Comparison of ENCODE assay signal across 37 mouse cellular contexts in the genomic region with DNA sequence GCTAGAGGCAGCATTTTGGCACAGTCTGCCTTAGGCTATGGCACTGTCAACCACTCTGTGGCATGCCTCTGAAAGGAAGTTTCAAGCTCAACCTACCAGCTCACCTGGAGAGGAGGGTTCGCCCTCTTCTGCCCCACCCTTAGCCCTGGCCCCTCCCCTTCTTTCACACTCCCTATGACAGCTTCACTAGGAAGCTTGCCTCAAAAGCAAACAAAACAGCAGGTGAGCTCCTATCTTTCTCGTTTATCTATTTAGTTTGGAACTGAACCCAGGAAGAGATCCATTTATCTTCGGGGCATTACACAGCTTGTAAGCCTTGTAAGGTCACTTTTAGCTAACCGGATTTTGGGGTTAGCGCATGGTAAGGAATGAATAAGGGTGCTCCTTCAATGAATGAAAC. TPM values are rescaled to one million over a fixed set of nuclear protein-coding genes. Genes with fewer than 3 reads are reported as not detected.
A peak's percentile ranks its signal among the peaks of the same experiment; 100 is the strongest.
DNase-seq lines count a peak whose midpoint lies in the region; ATAC-seq and TF ChIP-seq lines count a peak whose summit lies in the region.
"Had no signal": no experiment of that assay in that cellular context is flagged by ENCODE, and none has a peak within 500 bp of the region (broad histone marks: within the 10 kb centered on the region; RNA-seq: fewer than 3 reads in every experiment).

No protein-coding gene starts in this region.

- no peak overlapping the region for H3K27ac ChIP-seq in liver, postnatal 0 days (ENCODE audit: low read depth)
- no peak overlapping the region for H3K27ac ChIP-seq in liver, embryonic 12.5 days
- no peak overlapping the region for H3K27ac ChIP-seq in intestine, embryonic 15.5 days
- no peak overlapping the region for H3K27ac ChIP-seq in stomach, embryonic 14.5 days (ENCODE audit: low read length)
- H3K27ac ChIP-seq in midbrain, embryonic 14.5 days (replicated peaks; ENCODE audit: low read depth, low read length) = no peak overlapping the region
- H3K27ac ChIP-seq: forebrain, embryonic 10.5 days; forebrain, embryonic 15.5 days; hindbrain, embryonic 12.5 days; kidney, postnatal 0 days; limb, embryonic 12.5 days; liver, embryonic 13.5 days; midbrain, embryonic 10.5 days had no signal

- H3K4me1 ChIP-seq in liver, postnatal 0 days (ENCODE audit: insufficient read depth) = no peaks in the 10 kb centered on the region
- H3K4me1 ChIP-seq in liver, embryonic 12.5 days = no peaks in the 10 kb centered on the region
- H3K4me1 ChIP-seq in intestine, embryonic 15.5 days (replicated peaks) = peaks cover 9% of the 10 kb centered on the region
- H3K4me1 ChIP-seq in stomach, embryonic 14.5 days (ENCODE audit: control insufficient read depth, insufficient read depth, low read length) = peaks cover 31% of the 10 kb centered on the region
- no peaks in the 10 kb centered on the region for H3K4me1 ChIP-seq in midbrain, embryonic 14.5 days (ENCODE audit: control insufficient read depth, insufficient read depth, low read length)
- H3K4me1 ChIP-seq: forebrain, embryonic 10.5 days; liver, embryonic 13.5 days; midbrain, embryonic 10.5 days had no signal

- H3K9me3 ChIP-seq in liver, postnatal 0 days (ENCODE audit: low read length) = no peaks in the 10 kb centered on the region
- no peaks in the 10 kb centered on the region for H3K9me3 ChIP-seq in liver, embryonic 12.5 days (replicated peaks)
- H3K9me3 ChIP-seq in intestine, embryonic 15.5 days = no peaks in the 10 kb centered on the region
- H3K9me3 ChIP-seq in stomach, embryonic 14.5 days (ENCODE audit: control insufficient read depth, low read depth, low read length) = no peaks in the 10 kb centered on the region
- no peaks in the 10 kb centered on the region for H3K9me3 ChIP-seq in midbrain, embryonic 14.5 days (ENCODE audit: control insufficient read depth, low read length)
- H3K9me3 ChIP-seq: forebrain, embryonic 10.5 days; forebrain, embryonic 15.5 days; hindbrain, embryonic 12.5 days; limb, embryonic 12.5 days; liver, embryonic 13.5 days; midbrain, embryonic 10.5 days had no signal

- WGBS in liver, postnatal 0 days (ENCODE audit: insufficient replicate concordance) = 62% methylated on average over 5 of the region's 5 CpGs
- 73% methylated on average over 5 of the region's 5 CpGs for WGBS in liver, embryonic 12.5 days (ENCODE audit: insufficient replicate concordance)
- 58% methylated on average over 5 of the region's 5 CpGs for WGBS in intestine, embryonic 15.5 days
- 48% methylated on average over 5 of the region's 5 CpGs for WGBS in stomach, embryonic 14.5 days
- whole genome bisulfite sequencing in midbrain, embryonic 14.5 days = 86% methylated on average over 5 of the region's 5 CpGs

- ATAC-seq in liver, postnatal 0 days = peak; percentile 48; the same call in 1 of the 2 replicates
- ATAC-seq in liver, embryonic 12.5 days = no peak
- ATAC-seq in intestine, embryonic 15.5 days = peak; percentile 90
- peak; percentile 73 for ATAC-seq in stomach, embryonic 14.5 days (ENCODE audit: insufficient number of reproducible peaks, insufficient read depth, low FRiP score, low read depth)
- no peak for ATAC-seq in midbrain, embryonic 14.5 days (ENCODE audit: low FRiP score, low TSS enrichment)
- ATAC-seq: forebrain, embryonic 15.5 days; midbrain, embryonic 16.5 days; Patski had no signal

- no peak overlapping the region for H3K9ac ChIP-seq in liver, postnatal 0 days (replicated peaks)
- H3K9ac ChIP-seq in liver, embryonic 12.5 days = no peak overlapping the region
- H3K9ac ChIP-seq in intestine, embryonic 15.5 days = no peak overlapping the region
- no peak overlapping the region for H3K9ac ChIP-seq in stomach, embryonic 14.5 days (replicated peaks; ENCODE audit: low read depth, low read length)
- no peak overlapping the region for H3K9ac ChIP-seq in midbrain, embryonic 14.5 days (replicated peaks; ENCODE audit: low read length)
- H3K9ac ChIP-seq: forebrain, embryonic 15.5 days; hindbrain, embryonic 12.5 days; limb, embryonic 12.5 days; liver, embryonic 13.5 days had no signal

- no peak for TF ChIP-seq EP300 in liver, postnatal 0 days (IDR thresholded peaks at IDR 0.05; ENCODE audit: low read depth)

- no peak for DNase-seq in liver, postnatal 0 days
- peak; percentile 81 for DNase-seq in fat pad, adult 2 months (ENCODE audit: extremely low read depth, low read depth, low spot score)
- no peak for DNase-seq in retina, postnatal 1 day
- DNase-seq in adrenal gland, adult 8-10 months = no peak
- no peak for DNase-seq in midbrain, embryonic 14.5 days
- DNase-seq: adrenal gland, postnatal 36 days; cerebellum, adult 18-20 months; cerebellum, postnatal 14 days; gastrocnemius, postnatal 25 days; heart, adult 18-20 months; heart, postnatal 36 days; kidney, adult 2 months; kidney, postnatal 4 days; liver, embryonic 13.5 days; lung, adult 2 months; right cerebral cortex, postnatal 4 days; thymus, adult 18-20 months; thymus, postnatal 25 days had no signal

- H3K4me3 ChIP-seq in liver, postnatal 0 days (ENCODE audit: low read depth, low read length) = no peak overlapping the region
- H3K4me3 ChIP-seq in liver, embryonic 12.5 days = no peak overlapping the region
- H3K4me3 ChIP-seq in intestine, embryonic 15.5 days (replicated peaks) = no peak overlapping the region
- no peak overlapping the region for H3K4me3 ChIP-seq in stomach, embryonic 14.5 days (ENCODE audit: low read depth, low read length)
- H3K4me3 ChIP-seq in midbrain, embryonic 14.5 days (replicated peaks; ENCODE audit: low read depth, low read length) = no peak overlapping the region
- H3K4me3 ChIP-seq: forebrain, embryonic 10.5 days; forebrain, embryonic 15.5 days; hindbrain, embryonic 12.5 days; limb, embryonic 12.5 days; liver, embryonic 13.5 days; midbrain, embryonic 10.5 days had no signal

- H3K36me3 ChIP-seq in liver, postnatal 0 days (replicated peaks; ENCODE audit: insufficient read depth, low read length) = peaks cover 10% of the 10 kb centered on the region; the same call in 1 of the 2 replicates
- H3K36me3 ChIP-seq in liver, embryonic 12.5 days = peaks cover 29% of the 10 kb centered on the region
- H3K36me3 ChIP-seq in intestine, embryonic 15.5 days = 0 out of 2 replicates have a peak, but pooled peaks cover 4% of the 10 kb centered on the region
- no peaks in the 10 kb centered on the region; the same call in 1 of the 2 replicates for H3K36me3 ChIP-seq in stomach, embryonic 14.5 days (ENCODE audit: control insufficient read depth, insufficient read depth, low read length)
- H3K36me3 ChIP-seq in midbrain, embryonic 14.5 days (ENCODE audit: control insufficient read depth, insufficient read depth, low read length) = peaks cover 10% of the 10 kb centered on the region; the same call in 1 of the 2 replicates
- H3K36me3 ChIP-seq: forebrain, embryonic 15.5 days had no signal

- no peak for TF ChIP-seq CTCF in liver, postnatal 0 days (IDR thresholded peaks at IDR 0.05; ENCODE audit: low read depth)

- H3K27me3 ChIP-seq in liver, postnatal 0 days (ENCODE audit: insufficient read depth, low read length) = no peaks in the 10 kb centered on the region
- no peaks in the 10 kb centered on the region for H3K27me3 ChIP-seq in liver, embryonic 12.5 days (replicated peaks)
- no peaks in the 10 kb centered on the region for H3K27me3 ChIP-seq in intestine, embryonic 15.5 days (replicated peaks)
- no peaks in the 10 kb centered on the region for H3K27me3 ChIP-seq in stomach, embryonic 14.5 days (ENCODE audit: control insufficient read depth, insufficient read depth, low read length)
- H3K27me3 ChIP-seq in midbrain, embryonic 14.5 days (ENCODE audit: control insufficient read depth, insufficient read depth, low read length) = no peaks in the 10 kb centered on the region
- H3K27me3 ChIP-seq: forebrain, embryonic 15.5 days; hindbrain, embryonic 12.5 days; limb, embryonic 12.5 days; liver, embryonic 13.5 days; Patski had no signal

- H3K4me2 ChIP-seq in liver, postnatal 0 days (ENCODE audit: low read depth, low read length) = no peak overlapping the region
- H3K4me2 ChIP-seq in liver, embryonic 12.5 days = no peak overlapping the region
- no peak overlapping the region for H3K4me2 ChIP-seq in intestine, embryonic 15.5 days (replicated peaks)
- no peak overlapping the region for H3K4me2 ChIP-seq in stomach, embryonic 14.5 days (replicated peaks; ENCODE audit: low read depth, low read length)
- H3K4me2 ChIP-seq in midbrain, embryonic 14.5 days (ENCODE audit: low read length) = no peak overlapping the region
- H3K4me2 ChIP-seq: forebrain, embryonic 15.5 days; heart, embryonic 11.5 days; hindbrain, embryonic 12.5 days; limb, embryonic 12.5 days; liver, embryonic 13.5 days had no signal

RNA-seq across cellular contexts. Expression of a gene that starts 35.1 kb away (rescaled TPM):
- 0.15 and 0.19 TPM in 2 replicates for polyA plus RNA-seq in liver, postnatal 0 days (2015; fragmentation: Nextera tagmentation; extraction: Ambion mirVana)
- 0.04 and 0.07 TPM in 2 replicates for polyA plus RNA-seq in liver, embryonic 12.5 days (2016; fragmentation: Nextera tagmentation; extraction: Ambion mirVana)
- 0.30 and 0.53 TPM in 2 replicates for polyA plus RNA-seq in intestine, embryonic 15.5 days (2015; fragmentation: Nextera tagmentation; extraction: Ambion mirVana)
- 2.3 and 3.1 TPM in 2 replicates for polyA plus RNA-seq in stomach, embryonic 14.5 days (2014; fragmentation: Nextera tagmentation; extraction: Ambion mirVana)
- under 1 TPM in 3 of 4 experiments, not detected in 1; 0.06 to 0.15 (median 0.10) TPM for total RNA-seq in adrenal gland, adult 8-10 months (2022)
- polyA plus RNA-seq in midbrain, embryonic 14.5 days (2014; fragmentation: Nextera tagmentation; extraction: Ambion mirVana) = 0.38 and 0.41 TPM in 2 replicates
- total RNA-seq: adrenal gland, postnatal 36 days; gastrocnemius, adult 18-20 months; gastrocnemius, postnatal 25 days; heart, adult 18-20 months; heart, postnatal 36 days; layer of hippocampus, postnatal 10 days; left cerebral cortex, adult 18-20 months; left cerebral cortex, postnatal 25 days; megakaryocyte progenitor cell, adult 5-6 weeks; neutrophil, adult 5-6 weeks had no signal
- polyA plus RNA-seq: frontal cortex, adult 2 months; kidney, adult 2 months had no signal

RNA-seq across cellular contexts. Expression of a gene that starts 43.0 kb away (rescaled TPM):
- 120 and 130 TPM in 2 replicates for polyA plus RNA-seq in liver, postnatal 0 days (2015; fragmentation: Nextera tagmentation; extraction: Ambion mirVana)
- polyA plus RNA-seq in liver, embryonic 12.5 days (2016; fragmentation: Nextera tagmentation; extraction: Ambion mirVana) = 186 and 198 TPM in 2 replicates
- 263 and 265 TPM in 2 replicates for polyA plus RNA-seq in intestine, embryonic 15.5 days (2015; fragmentation: Nextera tagmentation; extraction: Ambion mirVana)
- polyA plus RNA-seq in stomach, embryonic 14.5 days (2014; fragmentation: Nextera tagmentation; extraction: Ambion mirVana) = 173 and 200 TPM in 2 replicates
- 100 to 1,000 TPM; 139 to 179 (median 160) TPM for total RNA-seq in adrenal gland, adult 8-10 months (2022)
- polyA plus RNA-seq in midbrain, embryonic 14.5 days (2014; fragmentation: Nextera tagmentation; extraction: Ambion mirVana) = 129 and 134 TPM in 2 replicates

RNA-seq across cellular contexts. Expression of a gene that starts 50.5 kb away (rescaled TPM):
- polyA plus RNA-seq in liver, postnatal 0 days (2015; fragmentation: Nextera tagmentation; extraction: Ambion mirVana) = 6.6 and 7.5 TPM in 2 replicates
- polyA plus RNA-seq in liver, embryonic 12.5 days (2016; fragmentation: Nextera tagmentation; extraction: Ambion mirVana) = 6.0 and 6.6 TPM in 2 replicates
- 22.0 and 24.1 TPM in 2 replicates for polyA plus RNA-seq in intestine, embryonic 15.5 days (2015; fragmentation: Nextera tagmentation; extraction: Ambion mirVana)
- 12.8 and 15.0 TPM in 2 replicates for polyA plus RNA-seq in stomach, embryonic 14.5 days (2014; fragmentation: Nextera tagmentation; extraction: Ambion mirVana)
- total RNA-seq in adrenal gland, adult 8-10 months (2022) = 100 to 1,000 TPM; 285 to 331 (median 289) TPM
- polyA plus RNA-seq in midbrain, embryonic 14.5 days (2014; fragmentation: Nextera tagmentation; extraction: Ambion mirVana) = 25.5 and 38.5 TPM in 2 replicates

Comparison
In these comparisons a context has a peak if more than half of its experiments do, and no peak if none do; other contexts are left out.
1. ATAC-seq: peak in liver, postnatal 0 days (single experiment), intestine, embryonic 15.5 days (single experiment) and stomach, embryonic 14.5 days (single experiment); none in liver, embryonic 12.5 days (single experiment) and midbrain, embryonic 14.5 days (single experiment).